Mouse (Mus musculus) heart, postnatal 25 days (tissue): ENCODE measurements around the gene Npr2. TPM values are rescaled to one million over a fixed set of nuclear protein-coding genes. Genes with fewer than 3 reads are reported as not detected.

Experiments used
- DNase-seq: peaks from one replicate; pipeline ENCODE4 v3.0.0; 2022; ENCODE audit warnings: low spot score
- intact Hi-C: fragments of 180-260 bp; cut with DNase I; formaldehyde crosslinking; loops from one replicate; pipeline ENCODE4 v1.15.1; 2025
- total RNA-seq, 2 experiments: library from RNA; stranded (reverse); gene quantifications; 2 replicates each; pipeline ENCODE4 v1.2.3; 2021

Npr2 gene
- total RNA-seq, 2 experiments from 2014 or later: 35.9 to 42.4 TPM

- no peak for DNase-seq
- intact Hi-C loops: no loop called here
These were observed 18.5 kb upstream of the Npr2 start for GRCm38 (mm10) chr4:43613060-43613730.

GRCm38 (mm10) chr4:43620146-43620778 lies 11.5 kb upstream of the Npr2 start:
- DNase-seq: no peak
- intact Hi-C loops: no loop called here

- DNase-seq: no peak
- intact Hi-C loops: loop anchor here (5.0 kb wide), 1 partner anchor 233 kb away; no protein-coding TSS in a partner anchor
These were observed 2.5 kb upstream of the Npr2 start for GRCm38 (mm10) chr4:43629106-43629817.

- peak; percentile 62 for DNase-seq
- intact Hi-C loops: loop anchor here (1.0 to 5.0 kb wide), 3 partner anchors 37 to 81 kb away; partner anchors contain the start of genes Gba2 and Rgp1
These were observed 1.6 kb upstream of the Npr2 start for GRCm38 (mm10) chr4:43630030-43630581.

GRCm38 (mm10) chr4:43630671-43631045 lies 1.1 kb upstream of the Npr2 start:
- DNase-seq: no peak
- intact Hi-C loops: loop anchor here (1.0 to 5.0 kb wide), 3 partner anchors 36 to 81 kb away; partner anchors contain the start of genes Gba2 and Rgp1

GRCm38 (mm10) chr4:43631956-43632920 lies 503 bp downstream of the Npr2 start:
- DNase-seq: no peak
- intact Hi-C loops: loop anchor here (2.0 to 5.0 kb wide), 3 partner anchors 23 to 55 kb away; partner anchors contain the start of genes Gba2 and Rgp1

- intact Hi-C loops: loop anchor here (2.0 to 5.0 kb wide), 2 partner anchors 22 to 56 kb away; partner anchors contain the start of genes Gba2 and Rgp1
- DNase-seq: no peak
These were observed 1.6 kb downstream of the Npr2 start for GRCm38 (mm10) chr4:43633296-43633695.

- DNase-seq: no peak
- intact Hi-C loops: loop anchor here (2.0 to 5.0 kb wide), 2 partner anchors 21 to 56 kb away; partner anchors contain the start of genes Gba2 and Rgp1
These were observed 2.0 kb downstream of the Npr2 start for GRCm38 (mm10) chr4:43633736-43634135.

GRCm38 (mm10) chr4:43634621-43635374 lies 3.1 kb downstream of the Npr2 start:
- intact Hi-C loops: loop anchor here (5.0 kb wide), 1 partner anchor 57 kb away; the partner anchor contains the start of genes Gba2 and Rgp1
- no peak for DNase-seq

GRCm38 (mm10) chr4:43636751-43637150 lies 5.0 kb downstream of the Npr2 start:
- DNase-seq: no peak
- intact Hi-C loops: no loop called here

- intact Hi-C loops: no loop called here
- DNase-seq: no peak
These were observed 8.3 kb downstream of the Npr2 start for GRCm38 (mm10) chr4:43640076-43640475.

GRCm38 (mm10) chr4:43640491-43640890 lies 8.8 kb downstream of the Npr2 start:
- intact Hi-C loops: no loop called here
- DNase-seq: no peak

- DNase-seq: no peak
- intact Hi-C loops: no loop called here
These were observed 18.0 kb downstream of the Npr2 start for GRCm38 (mm10) chr4:43649783-43650182.

- intact Hi-C loops: no loop called here
- no peak for DNase-seq
These were observed 21.0 kb downstream of the Npr2 start for GRCm38 (mm10) chr4:43652726-43653125.

- intact Hi-C loops: loop anchor here (2.0 kb wide), 1 partner anchor 21 kb away; no protein-coding TSS in a partner anchor
- DNase-seq: no peak
These were observed 21.7 kb downstream of the Npr2 start, which contains the start of gene Spag8 for GRCm38 (mm10) chr4:43653161-43654015. Spag8 (minus strand) TSS chr4:43653594.

- DNase-seq: no peak
- intact Hi-C loops: loop anchor here (2.0 kb wide), 1 partner anchor 23 kb away; no protein-coding TSS in a partner anchor
These were observed 24.1 kb downstream of the Npr2 start for GRCm38 (mm10) chr4:43655656-43656338.
